Mouse (Mus musculus) forebrain, embryonic 16.5 days (tissue): ENCODE measurements around the gene Atf4. TPM values are rescaled to one million over a fixed set of nuclear protein-coding genes. Genes with fewer than 3 reads are reported as not detected.

Experiments
- ATAC-seq: fragments of 200-750 bp; cut with Nextera tagmentation; 2 replicates; pipeline ENCODE4 v1.8.0; 2017; ENCODE audit warnings: mild to moderate bottlenecking, moderate library complexity
- H3K27ac ChIP-seq: fragments of 300-500 bp; sonication (generic); 2 replicates; pipeline ENCODE4 v1.5.1; 2014; ENCODE audit warnings: low read length, control low read depth
- H3K27me3 ChIP-seq: fragments of 300-500 bp; sonication (generic); replicated peaks from 2 replicates; pipeline ENCODE4 v1.6.1; 2014; ENCODE audit warnings: low read length; ENCODE audit not compliant: control insufficient read depth, insufficient read depth
- H3K36me3 ChIP-seq: fragments of 300-500 bp; sonication (generic); 2 replicates; pipeline ENCODE4 v1.6.1; 2014; ENCODE audit not compliant: control insufficient read depth, insufficient read depth
- H3K4me1 ChIP-seq: fragments of 300-500 bp; sonication (generic); replicated peaks from 2 replicates; pipeline ENCODE4 v1.6.1; 2014; ENCODE audit warnings: low read length; ENCODE audit not compliant: control insufficient read depth, insufficient read depth
- H3K4me2 ChIP-seq: fragments of 300-500 bp; sonication (generic); 2 replicates; pipeline ENCODE4 v1.6.1; 2014; ENCODE audit warnings: mild to moderate bottlenecking, low read length, control low read depth
- H3K4me3 ChIP-seq: fragments of 300-500 bp; sonication (generic); replicated peaks from 2 replicates; pipeline ENCODE4 v1.5.1; 2014; ENCODE audit warnings: mild to moderate bottlenecking, low read length, control low read depth
- H3K9ac ChIP-seq: fragments of 300-500 bp; sonication (generic); replicated peaks from 2 replicates; pipeline ENCODE4 v1.6.1; 2014; ENCODE audit warnings: low read depth, low read length, control low read depth
- H3K9me3 ChIP-seq: fragments of 300-500 bp; sonication (generic); 2 replicates; pipeline ENCODE4 v1.6.1; 2016; ENCODE audit warnings: low read length; ENCODE audit not compliant: control insufficient read depth
- WGBS: fragments of 180-500 bp; shearing (Covaris S2); extraction: QIAGEN DNeasy Blood & Tissue Kit; methylation state at CpG from one replicate; pipeline ENCODE4 v1.1.7; 2014; 5-methylcytosine and 5-hydroxymethylcytosine counted together
- polyA plus RNA-seq: library from polyadenylated mRNA; unstranded; fragments of >200 nt; fragmentation: Nextera tagmentation; extraction: Ambion mirVana; gene quantifications from 2 replicates; pipeline ENCODE4 v1.2.1, GENCODE M21; 2015

The Atf4 gene
- polyA plus RNA-seq, 1 experiment from 2014 or later, result 139 TPM

DNA sequence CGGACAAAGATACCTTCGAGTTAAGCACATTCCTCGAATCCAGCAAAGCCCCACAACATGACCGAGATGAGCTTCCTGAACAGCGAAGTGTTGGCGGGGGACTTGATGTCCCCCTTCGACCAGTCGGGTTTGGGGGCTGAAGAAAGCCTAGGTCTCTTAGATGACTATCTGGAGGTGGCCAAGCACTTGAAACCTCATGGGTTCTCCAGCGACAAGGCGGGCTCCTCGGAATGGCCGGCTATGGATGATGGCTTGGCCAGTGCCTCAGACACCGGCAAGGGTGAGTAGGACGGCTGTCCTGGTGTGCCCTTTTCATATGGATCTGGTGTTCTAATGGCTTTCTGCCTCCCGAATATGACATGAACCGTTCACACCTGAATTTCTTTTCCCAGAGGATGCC lies 1.3 kb downstream of the Atf4 start:
- no peaks in the 10 kb centered on the region for H3K9me3 ChIP-seq
- ATAC-seq, result no peak
- H3K4me3 ChIP-seq, result peak overlapping the region; percentile 100
- H3K9ac ChIP-seq, result peak overlapping the region; percentile 100
- peaks cover 34% of the 10 kb centered on the region for H3K4me1 ChIP-seq
- H3K4me2 ChIP-seq, result peak overlapping the region; percentile 78
- peaks cover 14% of the 10 kb centered on the region for H3K36me3 ChIP-seq
- 10% methylated on average over 16 of the region's 16 CpGs for WGBS
- H3K27me3 ChIP-seq, result no peaks in the 10 kb centered on the region
- H3K27ac ChIP-seq, result peak overlapping the region; percentile 99

DNA sequence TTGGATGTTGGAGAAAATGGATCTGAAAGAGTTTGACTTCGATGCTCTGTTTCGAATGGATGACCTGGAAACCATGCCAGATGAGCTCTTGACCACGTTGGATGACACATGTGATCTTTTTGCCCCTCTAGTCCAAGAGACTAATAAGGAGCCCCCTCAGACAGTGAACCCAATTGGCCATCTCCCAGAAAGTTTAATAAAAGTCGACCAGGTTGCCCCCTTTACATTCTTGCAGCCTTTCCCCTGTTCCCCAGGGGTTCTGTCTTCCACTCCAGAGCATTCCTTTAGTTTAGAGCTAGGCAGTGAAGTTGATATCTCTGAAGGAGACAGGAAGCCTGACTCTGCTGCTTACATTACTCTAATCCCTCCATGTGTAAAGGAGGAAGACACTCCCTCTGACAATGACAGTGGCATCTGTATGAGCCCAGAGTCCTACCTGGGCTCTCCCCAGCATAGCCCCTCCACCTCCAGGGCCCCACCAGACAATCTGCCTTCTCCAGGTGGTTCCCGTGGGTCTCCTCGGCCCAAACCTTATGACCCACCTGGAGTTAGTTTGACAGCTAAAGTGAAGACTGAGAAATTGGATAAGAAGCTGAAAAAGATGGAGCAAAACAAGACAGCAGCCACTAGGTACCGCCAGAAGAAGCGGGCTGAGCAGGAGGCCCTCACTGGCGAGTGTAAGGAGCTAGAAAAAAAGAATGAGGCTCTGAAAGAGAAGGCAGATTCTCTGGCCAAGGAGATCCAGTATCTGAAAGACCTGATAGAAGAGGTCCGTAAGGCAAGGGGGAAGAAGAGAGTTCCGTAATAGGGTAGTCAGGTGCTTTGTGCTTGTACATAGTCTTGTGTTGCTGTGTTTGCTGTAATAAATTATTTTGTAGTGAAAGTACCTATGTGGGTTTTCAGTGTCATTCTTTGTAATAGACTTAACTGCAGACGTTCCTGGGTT lies 1.9 kb downstream of the Atf4 start:
- peak overlapping the region; percentile 99; the same call in 1 of the 2 replicates for H3K27ac ChIP-seq
- no peaks in the 10 kb centered on the region for H3K27me3 ChIP-seq
- ATAC-seq, result no peak
- 60% methylated on average over 12 of the region's 12 CpGs for WGBS
- H3K4me1 ChIP-seq, result peaks cover 34% of the 10 kb centered on the region
- no peaks in the 10 kb centered on the region for H3K9me3 ChIP-seq
- H3K36me3 ChIP-seq, result peaks cover 14% of the 10 kb centered on the region
- peak overlapping the region; percentile 100 for H3K9ac ChIP-seq
- H3K4me2 ChIP-seq, result peak overlapping the region; percentile 78
- peak overlapping the region; percentile 100 for H3K4me3 ChIP-seq

DNA sequence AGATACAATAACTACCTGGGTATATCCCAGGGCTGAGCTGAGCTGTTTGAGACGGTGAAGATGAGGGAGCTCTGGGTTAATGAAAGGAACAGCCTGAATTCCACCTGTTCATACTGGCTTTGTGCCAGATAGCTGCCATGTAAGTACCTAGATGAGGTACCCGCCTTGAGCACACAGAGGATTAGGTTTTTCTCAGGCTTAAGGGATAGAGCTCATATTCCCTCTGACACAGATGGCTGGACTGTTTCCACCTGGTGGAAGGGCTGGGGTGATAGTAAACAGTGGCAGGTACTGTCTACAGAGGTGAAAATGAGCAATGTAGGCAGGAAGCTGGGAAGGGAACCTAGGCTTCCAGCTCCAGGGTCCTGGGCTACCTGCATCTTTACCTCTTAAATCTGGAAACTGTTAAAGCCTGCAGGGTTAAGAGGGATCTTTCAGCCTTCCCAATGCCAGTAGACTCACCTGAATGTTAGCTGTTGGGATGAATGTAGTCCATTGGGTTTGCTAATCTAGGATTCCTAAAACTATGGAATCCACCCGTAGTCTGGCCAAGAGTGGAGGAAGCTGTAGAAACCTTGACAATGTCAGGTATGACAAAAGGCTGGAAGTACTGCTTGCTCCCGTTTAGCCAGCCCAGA lies 2.7 kb downstream of the Atf4 start:
- H3K9ac ChIP-seq, result no peak overlapping the region
- peak overlapping the region; percentile 78 for H3K4me2 ChIP-seq
- no peaks in the 10 kb centered on the region for H3K27me3 ChIP-seq
- H3K4me1 ChIP-seq, result peaks cover 40% of the 10 kb centered on the region
- no peak overlapping the region for H3K4me3 ChIP-seq
- ATAC-seq, result no peak
- H3K36me3 ChIP-seq, result peaks cover 14% of the 10 kb centered on the region
- H3K9me3 ChIP-seq, result no peaks in the 10 kb centered on the region
- WGBS, result 17% methylated on average over 4 of the region's 4 CpGs
- H3K27ac ChIP-seq, result peak overlapping the region; percentile 24; the same call in 1 of the 2 replicates

DNA sequence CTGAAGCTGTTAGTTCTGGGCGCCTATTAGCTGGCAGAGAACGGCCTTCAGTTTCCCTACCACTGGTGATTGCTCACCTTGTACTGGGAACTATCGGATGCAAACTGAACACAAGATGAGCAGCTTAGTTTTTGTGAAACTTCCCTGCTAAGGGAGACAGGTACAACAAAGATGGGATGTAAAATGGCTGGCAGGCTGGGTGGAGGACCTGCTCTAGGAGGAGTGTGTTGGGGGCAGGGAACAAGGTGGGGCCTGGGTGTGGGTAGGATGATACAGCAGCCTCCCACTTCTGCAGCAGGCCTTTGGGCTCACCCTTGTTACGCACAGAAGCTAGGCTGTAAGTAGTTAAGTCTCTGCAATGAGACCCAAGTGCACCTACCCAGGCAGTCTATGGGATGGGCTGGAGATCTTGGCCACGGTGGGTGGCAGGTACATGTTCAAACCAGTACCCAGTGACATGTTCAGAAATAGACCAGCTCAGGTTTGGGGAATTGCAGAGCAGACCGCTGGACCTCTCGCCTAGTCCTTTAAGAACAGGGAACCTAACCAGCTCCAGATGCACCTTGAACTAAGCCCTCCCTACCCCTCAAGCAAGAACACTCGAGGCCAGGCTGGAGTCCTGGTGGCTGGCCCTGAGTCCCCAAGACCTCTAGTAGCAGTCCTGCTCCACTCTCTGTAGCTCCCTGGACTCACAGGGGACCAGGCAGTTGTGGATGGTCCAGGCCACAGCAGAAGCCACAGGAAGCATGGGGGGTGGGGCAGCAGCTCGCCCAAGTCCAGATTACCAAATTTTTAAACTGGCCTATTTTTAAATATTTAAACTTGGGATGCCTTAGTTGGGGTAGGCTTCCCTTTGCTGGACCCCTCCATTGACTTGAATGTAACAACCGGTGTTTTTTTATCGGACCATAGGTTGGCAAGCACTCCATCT lies 3.5 kb downstream of the Atf4 start:
- Histone ChIP-seq H3K9ac (no peak overlapping the region), H3K4me2 (no peak overlapping the region), H3K27me3 (no peaks in the 10 kb centered on the region), H3K36me3 (peaks cover 14% of the 10 kb centered on the region), H3K27ac (peak overlapping the region; percentile 24; the same call in 1 of the 2 replicates), H3K9me3 (no peaks in the 10 kb centered on the region), H3K4me3 (no peak overlapping the region), H3K4me1 (peaks cover 48% of the 10 kb centered on the region)
- ATAC-seq, result no peak
- WGBS, result 70% methylated on average over 11 of the region's 11 CpGs

DNA sequence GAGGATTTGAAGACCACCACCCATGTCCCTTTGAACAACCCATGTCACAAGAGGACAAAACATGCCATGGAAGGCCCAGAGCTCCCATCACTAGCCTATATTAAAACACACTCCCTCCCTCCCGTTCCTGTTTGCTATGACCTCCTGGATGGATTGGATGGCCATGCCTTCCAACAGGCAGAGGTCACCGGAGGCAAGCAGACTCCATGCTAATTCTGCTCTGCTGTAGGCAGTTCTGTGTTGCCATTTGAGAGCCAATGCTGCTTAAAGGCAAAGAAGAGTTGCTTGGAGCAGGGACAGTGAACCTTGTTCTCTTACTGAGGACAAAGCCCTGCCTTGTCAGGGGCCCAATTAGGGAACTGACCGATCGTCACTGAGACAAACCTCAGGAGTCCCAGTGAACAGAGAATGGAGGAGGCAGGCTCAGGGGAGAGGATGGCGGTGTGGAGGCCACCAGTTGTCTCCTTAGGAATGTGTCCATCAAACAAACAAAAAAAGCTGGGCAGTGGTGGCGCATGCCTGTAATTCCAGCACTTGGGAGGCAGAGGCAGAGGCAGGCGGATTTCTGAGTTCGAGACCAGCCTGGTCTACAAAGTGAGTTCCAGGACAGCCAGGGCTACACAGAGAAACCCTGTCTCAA lies 4.5 kb downstream of the Atf4 start:
- no peaks in the 10 kb centered on the region for H3K27me3 ChIP-seq
- H3K36me3 ChIP-seq, result peaks cover 14% of the 10 kb centered on the region
- H3K4me1 ChIP-seq, result peaks cover 44% of the 10 kb centered on the region
- no peak overlapping the region for H3K4me2 ChIP-seq
- no peak overlapping the region for H3K9ac ChIP-seq
- no peaks in the 10 kb centered on the region for H3K9me3 ChIP-seq
- ATAC-seq, result no peak
- WGBS, result 65% methylated on average over 8 of the region's 8 CpGs
- H3K27ac ChIP-seq, result no peak overlapping the region
- no peak overlapping the region for H3K4me3 ChIP-seq

DNA sequence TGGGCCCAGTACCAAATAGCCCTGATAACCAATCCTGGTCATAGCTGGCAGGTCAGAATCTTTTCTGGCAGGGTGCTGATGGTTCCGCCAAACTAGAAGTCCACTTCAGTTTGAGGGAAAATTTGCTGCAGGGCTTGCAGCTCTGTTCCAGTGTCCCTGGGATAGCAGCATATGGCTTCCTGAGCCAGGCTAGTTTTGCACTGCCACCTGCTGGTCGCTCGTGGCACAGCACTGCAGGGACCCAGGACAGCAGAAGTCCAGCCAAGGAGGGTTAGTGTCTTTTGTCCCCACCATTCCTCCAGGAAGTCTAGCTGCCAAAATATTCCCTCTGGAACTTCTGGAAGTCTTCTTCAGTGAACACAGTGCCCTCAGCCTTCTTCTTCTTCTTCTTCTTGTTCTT lies 5.7 kb downstream of the Atf4 start:
- no peak overlapping the region for H3K9ac ChIP-seq
- H3K9me3 ChIP-seq, result no peaks in the 10 kb centered on the region
- H3K27ac ChIP-seq, result no peak overlapping the region
- H3K36me3 ChIP-seq, result peaks cover 14% of the 10 kb centered on the region
- no peaks in the 10 kb centered on the region for H3K27me3 ChIP-seq
- H3K4me1 ChIP-seq, result peaks cover 45% of the 10 kb centered on the region
- ATAC-seq, result no peak
- WGBS, result 16% methylated on average over 3 of the region's 3 CpGs
- H3K4me2 ChIP-seq, result no peak overlapping the region
- no peak overlapping the region for H3K4me3 ChIP-seq

DNA sequence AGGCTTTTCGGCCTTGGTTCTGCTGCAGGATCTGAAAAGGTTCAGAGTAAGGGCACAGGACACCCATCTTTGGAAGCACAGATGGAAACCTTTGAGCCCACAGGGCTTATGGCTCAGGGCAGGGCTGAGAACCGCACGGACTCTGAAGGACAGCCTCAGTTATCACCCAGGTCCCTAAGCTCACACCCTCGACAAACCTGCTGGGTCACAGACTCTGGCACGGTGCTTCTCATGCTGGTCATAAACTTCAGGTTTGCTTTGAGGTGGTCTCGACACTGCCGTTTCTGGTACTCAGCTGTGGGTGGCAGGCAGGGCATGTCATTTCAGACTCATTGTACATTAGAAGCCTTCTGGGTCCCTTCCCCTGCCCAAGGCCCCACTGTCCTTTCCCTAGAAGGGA lies 6.1 kb downstream of the Atf4 start:
- Histone ChIP-seq H3K9ac (no peak overlapping the region), H3K4me2 (no peak overlapping the region), H3K27ac (no peak overlapping the region), H3K9me3 (no peaks in the 10 kb centered on the region), H3K4me1 (peaks cover 45% of the 10 kb centered on the region), H3K4me3 (no peak overlapping the region), H3K27me3 (no peaks in the 10 kb centered on the region), H3K36me3 (peaks cover 14% of the 10 kb centered on the region)
- WGBS, result 91% methylated on average over 7 of the region's 7 CpGs
- no peak for ATAC-seq

DNA sequence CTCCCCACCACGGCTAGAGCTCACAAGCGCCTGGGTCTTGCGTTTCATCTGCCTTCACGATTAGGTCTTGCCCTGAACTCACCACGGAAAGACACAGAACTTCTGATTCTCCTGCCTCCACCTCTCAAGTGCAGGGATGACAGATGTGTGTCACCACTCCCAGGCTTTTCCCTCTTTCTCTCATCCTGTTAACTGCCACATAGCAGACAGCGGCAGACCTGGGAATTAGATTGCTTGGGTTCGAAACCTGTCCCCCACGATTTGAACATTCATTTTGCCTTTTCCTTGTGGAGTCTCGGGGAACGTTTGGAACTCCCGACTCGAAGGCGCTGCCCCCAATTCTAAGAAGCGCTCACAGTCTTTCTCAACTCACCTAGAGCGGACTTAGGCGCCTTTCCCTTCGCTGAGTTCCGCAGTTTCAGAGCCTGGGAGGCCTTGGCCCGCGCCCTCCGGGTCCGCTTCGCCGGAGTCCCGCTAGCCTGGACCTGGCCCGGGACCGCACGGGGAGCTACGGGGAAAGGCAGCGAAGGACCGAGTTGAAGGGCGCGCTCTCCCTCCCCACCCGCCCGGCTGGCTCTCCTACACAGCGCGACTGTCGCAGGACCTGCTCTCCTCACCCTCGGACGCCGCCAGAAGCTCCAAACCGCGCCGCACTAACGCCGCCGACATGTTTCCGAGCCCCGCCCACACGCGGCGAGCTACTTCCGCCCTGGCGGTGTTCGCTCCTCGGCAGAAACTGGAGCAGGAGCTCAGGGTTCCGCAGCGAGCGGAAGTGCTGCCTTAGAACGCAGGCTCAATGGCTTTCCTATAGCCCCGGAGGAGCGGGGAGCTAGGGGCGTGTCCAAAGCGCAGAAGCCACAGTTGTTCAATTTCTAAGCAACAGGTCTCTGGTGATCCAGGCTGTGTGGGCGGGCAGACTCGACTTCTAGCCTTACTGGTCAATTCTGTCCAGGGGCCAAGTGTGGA lies 8.9 kb downstream of the Atf4 start, which contains the start of gene Rps19bp1:
Gene Rps19bp1, minus strand, starts transcription at position 706 of the 966 bp plus-strand sequence.
- Histone ChIP-seq H3K9me3 (no peaks in the 10 kb centered on the region), H3K9ac (peak within 1 kb of the TSS; percentile 70), H3K27ac (0 out of 2 replicates have a peak within 1 kb of the TSS, but pooled peaks have one; percentile 41), H3K36me3 (no peaks in the 10 kb centered on the region), H3K4me3 (peak within 1 kb of the TSS; percentile 67), H3K4me2 (peak within 1 kb of the TSS; percentile 73), H3K4me1 (peaks cover 23% of the 10 kb centered on the region), H3K27me3 (no peaks in the 10 kb centered on the region)
- ATAC-seq, result peak; percentile 94
- WGBS, result 1% methylated on average over 66 of the region's 66 CpGs
